Mouse (Mus musculus) liver (tissue): Measurements from ENCODE around the gene Rhoj.
"Not testable (repeated sequence)": the region's sequence is repeated elsewhere in the genome, so short reads cannot be mapped to it uniquely, and the experiment has no call there.

ENCODE experiments used
- DNase-seq: peaks from one replicate; pipeline ENCODE4 v3.0.0-alpha.2; 2020; ENCODE audit warnings: mixed read lengths

Gene Rhoj

GRCm38 (mm10) chr12:75397077-75397476, 89.0 kb downstream of the Rhoj start:
- DNase-seq = no peak

GRCm38 (mm10) chr12:75412964-75413363, 104.8 kb downstream of the Rhoj start:
- no peak for DNase-seq

GRCm38 (mm10) chr12:75414991-75415390, 106.9 kb downstream of the Rhoj start:
- DNase-seq = no peak

- DNase-seq = no peak
Measured at GRCm38 (mm10) chr12:75416681-75417080, 108.6 kb downstream of the Rhoj start, which contains the start of gene Gphb5. Gphb5 (minus strand) TSS chr12:75416781.

- DNase-seq = no peak
Measured at GRCm38 (mm10) chr12:75424359-75424758, 116.2 kb downstream of the Rhoj start.

GRCm38 (mm10) chr12:75424817-75425216, 116.7 kb downstream of the Rhoj start:
- no peak for DNase-seq

- DNase-seq = no peak
Measured at GRCm38 (mm10) chr12:75425882-75426281, 117.8 kb downstream of the Rhoj start.

GRCm38 (mm10) chr12:75428719-75429118, 120.6 kb downstream of the Rhoj start:
- DNase-seq = no peak

- DNase-seq = no peak
Measured at GRCm38 (mm10) chr12:75429685-75430396, 121.7 kb downstream of the Rhoj start.

GRCm38 (mm10) chr12:75432400-75432799, 124.3 kb downstream of the Rhoj start:
- not testable (repeated sequence) for DNase-seq

- no peak for DNase-seq
Measured at GRCm38 (mm10) chr12:75446245-75446644, 138.1 kb downstream of the Rhoj start.

GRCm38 (mm10) chr12:75448921-75449320, 140.8 kb downstream of the Rhoj start:
- peak; percentile 11 for DNase-seq

- no peak for DNase-seq
Measured at GRCm38 (mm10) chr12:75449475-75449966, 141.4 kb downstream of the Rhoj start.

GRCm38 (mm10) chr12:75450011-75450410, 141.9 kb downstream of the Rhoj start:
- DNase-seq = no peak

GRCm38 (mm10) chr12:75450592-75450991, 142.5 kb downstream of the Rhoj start:
- no peak for DNase-seq
